Mouse (Mus musculus): ENCODE results near the gene Cep83. TPM values are rescaled to one million over a fixed set of nuclear protein-coding genes. Genes with fewer than 3 reads are reported as not detected.
A peak's percentile ranks its signal among the peaks of the same experiment; 100 is the strongest.

Gene Cep83
- polyA plus RNA-seq, 1 experiment from 2014 or later: 21.9 TPM

- H3K4me3 ChIP-seq: no peak overlapping the region
- no peaks in the 10 kb centered on the region for H3K27me3 ChIP-seq
- peaks cover 13% of the 10 kb centered on the region; the same call in 1 of the 2 replicates for H3K4me1 ChIP-seq
- no peak overlapping the region for H3K4me2 ChIP-seq
- WGBS: 59% methylated on average over 7 of the region's 7 CpGs
- no peak overlapping the region for H3K9ac ChIP-seq
- ATAC-seq (ENCODE audit: borderline replicate concordance, extremely low read depth, low FRiP score, low TSS enrichment): no peak
- H3K36me3 ChIP-seq: no peaks in the 10 kb centered on the region; the same call in 1 of the 2 replicates
- H3K9me3 ChIP-seq: no peaks in the 10 kb centered on the region
- H3K27ac ChIP-seq: no peak overlapping the region
Measured at GRCm38 (mm10) chr10:94809946-94810472, 121.6 kb downstream of the Cep83 start.

DNA sequence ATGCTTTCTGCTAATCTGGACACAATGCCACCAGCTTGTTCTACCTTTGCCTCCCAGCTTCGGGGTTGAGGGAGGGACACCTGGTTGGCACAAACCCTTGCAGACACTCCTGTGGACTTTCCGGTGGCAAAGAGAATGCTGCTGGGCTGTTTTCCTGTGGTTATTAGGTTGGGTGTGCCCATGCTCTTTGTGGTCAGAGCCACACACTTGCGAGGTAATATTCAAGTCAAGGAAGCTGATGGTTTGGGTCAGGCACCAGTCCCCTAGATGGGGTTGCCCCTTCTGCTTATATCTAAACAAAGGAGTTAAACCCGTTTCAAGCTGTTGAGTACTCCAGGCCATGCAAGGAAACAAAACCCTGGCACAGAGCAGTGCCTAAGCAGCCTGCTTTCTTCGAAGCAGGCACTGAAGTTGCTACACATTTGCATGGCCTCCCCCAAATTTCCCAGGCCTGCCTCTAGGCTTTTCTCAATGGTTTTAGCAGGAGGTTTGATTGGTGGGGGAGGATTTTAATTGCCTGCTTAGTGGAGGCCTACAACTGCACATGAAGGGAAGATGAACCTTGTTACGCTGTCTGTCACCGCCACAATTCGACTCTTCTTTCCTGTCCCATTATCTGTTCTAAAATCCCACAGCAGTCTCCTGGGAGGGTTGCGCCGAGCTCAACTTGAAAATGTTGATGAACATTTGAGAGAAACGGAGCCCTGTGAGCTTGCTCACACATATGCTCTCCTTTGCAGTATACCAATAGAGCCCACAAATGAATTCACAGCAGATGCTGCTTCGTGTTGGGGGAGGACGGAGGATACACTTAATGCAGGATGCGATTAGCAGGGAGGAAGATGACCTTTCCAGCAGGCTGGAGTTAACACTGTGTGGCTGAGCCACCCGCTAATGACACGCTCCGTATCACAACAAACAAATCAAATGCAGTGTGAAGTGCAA lies 123.7 kb downstream of the Cep83 start:
- no peaks in the 10 kb centered on the region for H3K9me3 ChIP-seq
- H3K4me1 ChIP-seq: peaks cover 12% of the 10 kb centered on the region; the same call in 1 of the 2 replicates
- ATAC-seq (ENCODE audit: borderline replicate concordance, extremely low read depth, low FRiP score, low TSS enrichment): no peak
- no peak overlapping the region for H3K9ac ChIP-seq
- WGBS: 74% methylated on average over 17 of the region's 17 CpGs
- H3K4me3 ChIP-seq: no peak overlapping the region
- H3K27me3 ChIP-seq: no peaks in the 10 kb centered on the region
- no peak overlapping the region for H3K27ac ChIP-seq
- no peak overlapping the region for H3K4me2 ChIP-seq
- H3K36me3 ChIP-seq: no peaks in the 10 kb centered on the region; the same call in 1 of the 2 replicates

DNA sequence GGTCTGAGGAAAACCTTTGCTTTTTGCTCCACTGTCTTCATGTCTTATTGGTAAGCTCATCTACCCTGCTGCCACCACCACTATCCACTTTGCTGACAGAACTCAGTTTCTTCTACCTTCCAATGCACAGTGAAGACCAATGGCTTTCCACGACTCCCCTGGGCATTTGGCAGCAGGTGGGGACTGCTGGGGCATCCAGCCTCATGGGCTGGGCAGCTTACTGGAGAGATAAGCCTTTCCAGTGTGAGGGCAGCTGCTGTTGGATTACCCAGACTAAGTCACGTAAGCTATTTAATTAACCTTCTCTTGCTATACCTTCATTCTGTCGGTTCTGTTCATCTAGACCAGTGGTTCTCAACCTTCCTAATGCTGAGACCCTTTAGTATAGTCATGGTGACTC lies 129.7 kb downstream of the Cep83 start:
- H3K4me2 ChIP-seq: no peak overlapping the region
- ATAC-seq (ENCODE audit: borderline replicate concordance, extremely low read depth, low FRiP score, low TSS enrichment): no peak
- H3K36me3 ChIP-seq: no peaks in the 10 kb centered on the region
- WGBS: 89% methylated on average over 3 of the region's 3 CpGs
- H3K9ac ChIP-seq: no peak overlapping the region
- H3K27ac ChIP-seq: no peak overlapping the region
- no peak overlapping the region for H3K4me3 ChIP-seq
- no peaks in the 10 kb centered on the region for H3K9me3 ChIP-seq
- H3K4me1 ChIP-seq: 0 out of 2 replicates have a peak, but pooled peaks cover under 1% of the 10 kb centered on the region
- H3K27me3 ChIP-seq: no peaks in the 10 kb centered on the region

- H3K36me3 ChIP-seq: no peaks in the 10 kb centered on the region
- no peaks in the 10 kb centered on the region for H3K27me3 ChIP-seq
- H3K4me2 ChIP-seq: no peak overlapping the region
- no peak overlapping the region for H3K9ac ChIP-seq
- peaks cover 10% of the 10 kb centered on the region for H3K4me1 ChIP-seq
- H3K9me3 ChIP-seq: no peaks in the 10 kb centered on the region
- no peak for ATAC-seq (ENCODE audit: borderline replicate concordance, extremely low read depth, low FRiP score, low TSS enrichment)
- no peak overlapping the region for H3K27ac ChIP-seq
- 86% methylated on average over 17 of the region's 17 CpGs for WGBS
- no peak overlapping the region for H3K4me3 ChIP-seq
Measured at GRCm38 (mm10) chr10:94818781-94819665, 130.6 kb downstream of the Cep83 start.

- H3K4me1 ChIP-seq: peaks cover 47% of the 10 kb centered on the region
- H3K4me2 ChIP-seq: no peak overlapping the region
- no peak overlapping the region for H3K4me3 ChIP-seq
- H3K27ac ChIP-seq: peak overlapping the region; percentile 90
- WGBS: 32% methylated on average over 11 of the region's 11 CpGs
- ATAC-seq (ENCODE audit: borderline replicate concordance, extremely low read depth, low FRiP score, low TSS enrichment): peak; percentile 64; the same call in 1 of the 2 replicates
- no peaks in the 10 kb centered on the region for H3K36me3 ChIP-seq
- H3K9me3 ChIP-seq: no peaks in the 10 kb centered on the region
- H3K27me3 ChIP-seq: no peaks in the 10 kb centered on the region
- H3K9ac ChIP-seq: no peak overlapping the region
Measured at GRCm38 (mm10) chr10:94823971-94824760, 135.7 kb downstream of the Cep83 start.

- peaks cover 62% of the 10 kb centered on the region for H3K4me1 ChIP-seq
- ATAC-seq (ENCODE audit: borderline replicate concordance, extremely low read depth, low FRiP score, low TSS enrichment): no peak
- H3K4me3 ChIP-seq: no peak overlapping the region
- H3K36me3 ChIP-seq: no peaks in the 10 kb centered on the region
- H3K9me3 ChIP-seq: no peaks in the 10 kb centered on the region
- H3K9ac ChIP-seq: no peak overlapping the region
- H3K27me3 ChIP-seq: no peaks in the 10 kb centered on the region
- H3K27ac ChIP-seq: peak overlapping the region; percentile 96
- WGBS: 87% methylated on average over 2 of the region's 2 CpGs
- H3K4me2 ChIP-seq: no peak overlapping the region
Measured at GRCm38 (mm10) chr10:94825951-94826350, 137.5 kb downstream of the Cep83 start.

GRCm38 (mm10) chr10:94826436-94826835 lies 138.0 kb downstream of the Cep83 start:
- peak overlapping the region; percentile 96 for H3K27ac ChIP-seq
- no peaks in the 10 kb centered on the region for H3K9me3 ChIP-seq
- H3K27me3 ChIP-seq: no peaks in the 10 kb centered on the region
- no peak overlapping the region for H3K4me2 ChIP-seq
- peaks cover 62% of the 10 kb centered on the region for H3K4me1 ChIP-seq
- peak; percentile 50; the same call in 1 of the 2 replicates for ATAC-seq (ENCODE audit: borderline replicate concordance, extremely low read depth, low FRiP score, low TSS enrichment)
- WGBS: 44% methylated on average over 12 of the region's 12 CpGs
- no peak overlapping the region for H3K9ac ChIP-seq
- H3K36me3 ChIP-seq: no peaks in the 10 kb centered on the region
- no peak overlapping the region for H3K4me3 ChIP-seq

DNA sequence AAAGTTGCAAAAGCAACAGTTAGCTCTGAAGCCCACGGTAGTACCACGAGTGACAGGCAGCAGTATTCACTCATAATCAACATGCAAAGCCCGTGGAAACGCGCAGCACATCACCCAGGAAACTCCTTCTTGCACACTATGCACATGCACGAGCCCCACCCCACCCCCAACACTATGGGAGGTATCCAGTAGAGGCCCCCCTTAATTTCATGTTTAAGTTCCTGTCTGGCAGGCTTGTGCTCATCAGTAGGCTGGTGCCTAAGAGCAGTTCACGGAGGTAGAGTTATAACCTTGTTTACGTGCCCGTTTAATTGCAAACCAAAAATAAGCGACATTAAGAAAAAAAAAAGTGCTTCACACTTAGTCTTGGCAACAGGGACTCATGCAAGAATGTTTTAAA lies 138.9 kb downstream of the Cep83 start:
- Histone ChIP-seq H3K4me1 (peaks cover 62% of the 10 kb centered on the region), H3K9ac (no peak overlapping the region), H3K4me3 (no peak overlapping the region), H3K27me3 (no peaks in the 10 kb centered on the region), H3K9me3 (no peaks in the 10 kb centered on the region), H3K36me3 (no peaks in the 10 kb centered on the region), H3K4me2 (no peak overlapping the region), H3K27ac (peak overlapping the region; percentile 96)
- no peak for ATAC-seq (ENCODE audit: borderline replicate concordance, extremely low read depth, low FRiP score, low TSS enrichment)
- WGBS: 51% methylated on average over 10 of the region's 10 CpGs

GRCm38 (mm10) chr10:94827890-94828733 lies 139.7 kb downstream of the Cep83 start:
- 81% methylated on average over 14 of the region's 14 CpGs for WGBS
- no peaks in the 10 kb centered on the region for H3K9me3 ChIP-seq
- peak overlapping the region; percentile 96 for H3K27ac ChIP-seq
- H3K4me3 ChIP-seq: no peak overlapping the region
- no peak for ATAC-seq (ENCODE audit: borderline replicate concordance, extremely low read depth, low FRiP score, low TSS enrichment)
- no peaks in the 10 kb centered on the region for H3K27me3 ChIP-seq
- H3K36me3 ChIP-seq: no peaks in the 10 kb centered on the region
- H3K4me2 ChIP-seq: no peak overlapping the region
- no peak overlapping the region for H3K9ac ChIP-seq
- peaks cover 62% of the 10 kb centered on the region for H3K4me1 ChIP-seq

DNA sequence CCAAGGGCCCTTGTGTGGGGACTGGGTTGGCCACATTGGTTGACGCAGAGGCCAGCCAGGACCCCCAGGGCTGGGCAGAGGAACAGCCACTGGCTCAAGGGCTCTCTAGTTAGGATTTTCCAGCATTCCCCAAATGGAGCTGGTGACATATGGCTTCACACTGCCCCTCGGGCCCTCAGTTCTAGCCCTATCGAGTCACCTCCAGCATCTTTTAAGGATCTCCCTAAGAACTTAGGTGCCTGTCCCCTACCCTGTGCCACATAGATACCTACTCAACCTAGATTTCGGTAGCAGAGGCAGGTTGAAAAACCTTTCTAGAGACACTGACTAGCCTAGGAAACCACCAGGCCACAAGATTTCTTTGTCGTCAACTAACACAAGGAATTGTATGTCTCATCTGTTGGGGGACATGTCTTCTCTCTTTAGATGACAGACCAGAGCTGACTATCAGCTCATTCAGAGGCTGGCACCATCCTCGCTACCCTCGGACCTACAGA lies 140.3 kb downstream of the Cep83 start:
- H3K4me2 ChIP-seq: peak overlapping the region; percentile 42
- no peaks in the 10 kb centered on the region for H3K36me3 ChIP-seq
- H3K27me3 ChIP-seq: no peaks in the 10 kb centered on the region
- peak overlapping the region; percentile 96 for H3K27ac ChIP-seq
- ATAC-seq (ENCODE audit: borderline replicate concordance, extremely low read depth, low FRiP score, low TSS enrichment): no peak
- H3K4me3 ChIP-seq: no peak overlapping the region
- peaks cover 55% of the 10 kb centered on the region for H3K4me1 ChIP-seq
- no peak overlapping the region for H3K9ac ChIP-seq
- H3K9me3 ChIP-seq: no peaks in the 10 kb centered on the region
- WGBS: 85% methylated on average over 7 of the region's 7 CpGs
